Mouse (Mus musculus) large intestine, adult 2 months (tissue): ENCODE measurements around the gene Ptpn23. TPM values are rescaled to one million over a fixed set of nuclear protein-coding genes. Genes with fewer than 3 reads are reported as not detected.

Source experiments
- DNase-seq: peaks from one replicate; pipeline ENCODE4 v3.0.0-alpha.2; 2012; ENCODE audit warnings: low read depth, low spot score
- WGBS: fragments of 180-500 bp; shearing (Covaris S2); methylation state at CpG from one replicate; pipeline ENCODE4 v1.1.7; 2018; 5-methylcytosine and 5-hydroxymethylcytosine counted together
- polyA plus RNA-seq: library from polyadenylated mRNA; depleted of rRNA; stranded (reverse); fragments of >200 nt; gene quantifications from 2 replicates; pipeline ENCODE4 v1.2.3, GENCODE M21; 2012; rRNA removed

Ptpn23 gene
- polyA plus RNA-seq, 1 experiment: 14.7 TPM

GRCm38 (mm10) chr9:110340037-110340750, 67.8 kb downstream of the Ptpn23 start:
- WGBS: 73% methylated on average over 5 of the region's 5 CpGs
- DNase-seq: no peak

Other genes starting within 250 kb of the Ptpn23 start
- gene Cspg5, start 164.4 kb downstream of the Ptpn23 start, polyA plus RNA-seq: 0.25 and 0.45 TPM in 2 replicates
- gene Elp6, start 103.0 kb downstream of the Ptpn23 start, polyA plus RNA-seq: 9.2 and 11.2 TPM in 2 replicates
- gene Scap, start 74.9 kb downstream of the Ptpn23 start, polyA plus RNA-seq: 23.6 and 25.0 TPM in 2 replicates
- not detected in 2 replicates for gene Ngp, start 11.5 kb upstream of the Ptpn23 start, polyA plus RNA-seq
- 13.2 and 19.1 TPM in 2 replicates for gene Klhl18, start 68.5 kb upstream of the Ptpn23 start, polyA plus RNA-seq
- 0.69 and 0.78 TPM in 2 replicates for gene Kif9, start 68.7 kb upstream of the Ptpn23 start, polyA plus RNA-seq
- 28.3 and 33.9 TPM in 2 replicates for gene Setd2, start 124.4 kb upstream of the Ptpn23 start, polyA plus RNA-seq
- 4.9 and 5.7 TPM in 2 replicates for gene Nradd, start 216.2 kb upstream of the Ptpn23 start, polyA plus RNA-seq
- gene Nbeal2, start 245.9 kb upstream of the Ptpn23 start, polyA plus RNA-seq: 19.3 and 25.2 TPM in 2 replicates
- 128 and 129 TPM in 2 replicates for gene Ccdc12, start 248.3 kb upstream of the Ptpn23 start, polyA plus RNA-seq